Mouse (Mus musculus) ES-E14 (cell line): Measurements from ENCODE around the gene Zbtb22.

Experiments
- CHD2 ChIP-seq: IDR thresholded peaks from 2 replicates; pipeline ENCODE4 v1.6.1; 2014; ENCODE audit warnings: mild to moderate bottlenecking, low read depth, low read length, inconsistent platforms
- HCFC1 ChIP-seq: IDR thresholded peaks from 2 replicates; pipeline ENCODE4 v1.6.1; 2012; ENCODE audit warnings: low read length, inconsistent platforms, borderline replicate concordance; ENCODE audit not compliant: insufficient read depth
- MAFK ChIP-seq: IDR thresholded peaks from 2 replicates; pipeline ENCODE4 v1.6.1; 2014; ENCODE audit warnings: mild to moderate bottlenecking, low read depth, low read length, inconsistent platforms; ENCODE audit not compliant: insufficient read depth
- ZC3H11A ChIP-seq: IDR thresholded peaks from 2 replicates; pipeline ENCODE4 v1.6.1; 2012; ENCODE audit warnings: low read depth, mild to moderate bottlenecking, inconsistent platforms, low read length, borderline replicate concordance
- ZNF384 ChIP-seq: IDR thresholded peaks from 2 replicates; pipeline ENCODE4 v1.6.1; 2012; ENCODE audit warnings: low read depth, low read length, inconsistent platforms

- no peak for TF ChIP-seq MAFK
- TF ChIP-seq CHD2: no peak
- no peak for TF ChIP-seq HCFC1
- TF ChIP-seq ZNF384: no peak
- no peak for TF ChIP-seq ZC3H11A
Measured at GRCm38 (mm10) chr17:33911813-33912414, 3.8 kb upstream of the Zbtb22 start.
